Mouse (Mus musculus): Measurements from ENCODE around the gene Ctxn1. TPM values are rescaled to one million over a fixed set of nuclear protein-coding genes. Genes with fewer than 3 reads are reported as not detected.
"Not testable (repeated sequence)": the region's sequence is repeated elsewhere in the genome, so short reads cannot be mapped to it uniquely, and the experiment has no call there.

The Ctxn1 gene
- total RNA-seq (2022) = under 1 TPM; 0.37 to 0.87 (median 0.79) TPM

- peak; percentile 90 for DNase-seq (ENCODE audit: low spot score)
Measured at GRCm38 (mm10) chr8:4259125-4259804, at the start of gene Ctxn1. Gene Ctxn1 (minus strand): TSS chr8:4259274.

GRCm38 (mm10) chr8:4305838-4306237, 46.8 kb upstream of the Ctxn1 start:
- no peak for DNase-seq (ENCODE audit: low spot score)

- no peak for DNase-seq (ENCODE audit: low spot score)
Measured at GRCm38 (mm10) chr8:4304124-4304547, 45.1 kb upstream of the Ctxn1 start.

- no peak for DNase-seq (ENCODE audit: low spot score)
Measured at GRCm38 (mm10) chr8:4297822-4298221, 38.7 kb upstream of the Ctxn1 start.

GRCm38 (mm10) chr8:4292738-4293137, 33.7 kb upstream of the Ctxn1 start:
- no peak for DNase-seq (ENCODE audit: low spot score)

- DNase-seq (ENCODE audit: low spot score) = no peak
Measured at GRCm38 (mm10) chr8:4276111-4276465, 17.0 kb upstream of the Ctxn1 start.

GRCm38 (mm10) chr8:4275275-4276110, 16.4 kb upstream of the Ctxn1 start, which contains the start of gene Timm44:
Gene Timm44 (minus strand): TSS chr8:4275913.
- DNase-seq (ENCODE audit: low spot score) = peak; percentile 95

DNA sequence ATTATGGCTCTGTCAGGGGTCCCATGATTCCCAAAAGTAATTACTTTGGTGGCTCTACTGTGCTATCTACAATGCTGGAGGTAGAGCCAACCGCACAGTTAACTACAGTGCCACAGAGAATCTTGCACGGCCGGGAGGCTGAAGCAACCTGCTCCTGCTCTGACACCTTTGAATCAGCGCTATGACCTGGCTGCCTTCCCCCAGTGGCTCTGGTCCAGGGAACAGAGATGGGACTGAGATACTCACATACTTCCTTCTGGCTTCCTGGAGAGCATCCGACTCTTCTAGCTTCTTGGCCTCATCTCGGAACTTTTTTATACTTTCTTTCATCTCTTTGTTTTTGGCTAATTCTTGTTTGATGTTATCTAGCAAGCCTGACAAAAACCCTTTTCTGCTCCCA, 10.5 kb upstream of the Ctxn1 start:
- no peak for DNase-seq (ENCODE audit: low spot score)

- DNase-seq (ENCODE audit: low spot score) = no peak
Measured at GRCm38 (mm10) chr8:4267627-4268026, 8.6 kb upstream of the Ctxn1 start.

DNA sequence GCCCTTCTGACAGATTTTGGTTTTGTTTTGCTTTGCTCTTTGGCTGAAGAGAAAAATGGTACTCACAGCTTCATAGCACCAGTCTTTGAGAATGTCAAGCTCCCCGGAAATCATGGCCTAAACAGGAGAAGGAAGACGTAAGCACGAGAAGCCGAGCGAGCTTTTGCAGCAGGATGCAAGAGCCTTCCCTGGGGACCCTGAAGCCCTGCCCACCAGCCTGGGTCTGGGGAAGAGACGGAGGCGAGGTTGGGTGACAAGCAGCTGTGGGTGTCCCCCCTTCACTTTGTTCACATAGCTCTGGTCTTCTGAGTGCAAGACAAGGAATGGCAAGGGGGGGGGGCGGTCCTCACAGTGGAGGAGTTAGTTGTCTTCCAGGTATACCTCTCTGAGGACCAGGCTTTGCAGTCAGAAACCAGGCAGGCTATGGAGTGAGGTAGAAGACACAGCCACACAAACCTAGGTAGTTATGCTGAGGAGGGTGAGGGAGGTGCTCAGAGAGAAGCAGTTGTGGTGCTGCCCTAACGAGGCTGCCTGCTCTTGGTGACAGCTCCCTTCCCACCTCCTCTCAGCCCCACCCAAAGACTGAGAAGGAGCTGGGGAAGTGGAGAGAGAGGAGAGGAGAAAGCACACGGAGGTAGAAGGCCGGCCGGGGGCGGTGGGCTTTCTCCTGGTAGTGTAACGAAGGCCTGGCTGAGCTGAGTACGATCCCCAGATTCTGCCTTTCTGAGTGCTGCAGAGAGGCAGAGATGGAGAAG, 6.3 kb upstream of the Ctxn1 start:
- no peak for DNase-seq (ENCODE audit: low spot score)

DNA sequence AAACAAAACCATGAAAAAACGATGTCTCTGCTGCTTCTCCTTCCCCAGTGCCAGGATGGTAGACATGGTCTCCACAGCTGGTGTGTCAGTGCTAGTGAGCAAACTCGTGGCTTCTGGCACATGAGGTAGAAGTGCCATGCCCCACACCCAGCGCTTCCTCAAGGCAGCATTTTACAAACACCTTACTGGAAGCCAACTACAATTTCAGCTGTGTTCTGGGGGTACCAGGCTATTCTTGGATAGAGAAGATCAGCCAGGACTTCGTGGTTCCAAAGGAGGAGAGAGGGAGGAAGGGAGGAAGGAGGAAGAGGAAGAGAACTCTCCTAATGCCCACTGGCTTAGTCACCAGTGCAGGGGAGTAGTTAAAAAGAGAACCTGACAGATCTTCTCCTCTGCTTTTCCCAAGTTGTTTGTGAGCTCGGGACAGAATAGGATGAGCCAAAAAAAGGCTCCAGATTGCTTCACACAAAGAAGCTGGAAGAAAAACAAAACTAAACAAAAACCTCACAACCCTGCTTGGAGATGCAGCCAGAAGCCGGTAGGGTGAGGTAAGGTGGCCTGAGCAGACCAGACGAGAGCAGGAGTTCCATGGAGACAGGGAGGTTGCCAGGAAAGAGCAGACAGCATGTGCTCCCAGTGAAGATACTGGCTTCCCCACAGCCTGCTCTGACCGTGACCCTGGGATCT, 4.2 kb upstream of the Ctxn1 start:
- no peak for DNase-seq (ENCODE audit: low spot score)

- DNase-seq (ENCODE audit: low spot score) = no peak
Measured at GRCm38 (mm10) chr8:4259805-4260170, 714 bp upstream of the Ctxn1 start.

DNA sequence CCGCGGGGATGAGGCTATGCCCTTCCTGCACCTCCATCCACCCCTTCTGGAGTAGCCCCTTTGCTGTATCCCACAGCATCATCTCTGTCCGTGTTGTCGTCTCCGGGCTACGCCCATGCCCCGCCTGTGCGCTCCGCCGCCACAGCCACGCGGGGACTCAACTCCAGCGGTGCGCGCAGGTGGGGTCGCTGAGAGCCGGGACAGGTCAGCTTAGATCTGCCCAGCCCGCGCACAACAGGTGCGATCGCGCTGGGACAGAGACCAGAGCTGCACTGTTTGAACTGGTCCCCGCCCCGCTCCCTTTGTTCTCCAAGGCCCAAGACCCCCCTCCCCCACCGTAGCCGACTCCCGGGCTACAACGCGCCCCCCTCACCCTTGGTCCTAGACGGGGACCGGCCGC, 396 bp downstream of the Ctxn1 start:
- DNase-seq (ENCODE audit: low spot score) = no peak

DNA sequence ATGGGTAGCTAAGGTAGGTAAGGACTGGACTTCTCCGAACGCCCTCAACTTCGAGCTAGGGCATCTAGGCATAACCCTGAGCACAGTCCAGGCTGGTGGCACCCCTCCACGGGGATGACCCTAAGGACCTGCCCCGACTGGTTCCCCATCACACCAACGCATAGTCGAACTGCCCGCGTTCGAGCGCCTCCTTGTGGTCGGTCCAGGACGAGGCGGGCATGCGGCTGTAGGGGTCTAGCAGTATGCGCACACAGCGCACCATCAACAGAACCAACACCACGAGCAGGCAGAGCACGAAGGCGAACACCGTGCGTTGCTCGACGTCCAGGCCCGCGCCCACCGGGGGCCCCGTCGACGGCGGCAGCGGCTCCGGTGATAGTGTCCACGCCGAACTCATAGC, 841 bp downstream of the Ctxn1 start:
- DNase-seq (ENCODE audit: low spot score) = no peak

GRCm38 (mm10) chr8:4257350-4257749, 1.7 kb downstream of the Ctxn1 start:
- no peak for DNase-seq (ENCODE audit: low spot score)

- no peak for DNase-seq (ENCODE audit: low spot score)
Measured at GRCm38 (mm10) chr8:4256911-4257310, 2.2 kb downstream of the Ctxn1 start.

- not testable (repeated sequence) for DNase-seq (ENCODE audit: low spot score)
Measured at GRCm38 (mm10) chr8:4255471-4255870, 3.6 kb downstream of the Ctxn1 start.

GRCm38 (mm10) chr8:4254001-4254400, 5.1 kb downstream of the Ctxn1 start:
- DNase-seq (ENCODE audit: low spot score) = no peak

GRCm38 (mm10) chr8:4252934-4253841, 5.9 kb downstream of the Ctxn1 start, which contains the start of gene Snapc2:
Gene Snapc2 (plus strand): TSS chr8:4253080.
- DNase-seq (ENCODE audit: low spot score) = peak; percentile 96

DNA sequence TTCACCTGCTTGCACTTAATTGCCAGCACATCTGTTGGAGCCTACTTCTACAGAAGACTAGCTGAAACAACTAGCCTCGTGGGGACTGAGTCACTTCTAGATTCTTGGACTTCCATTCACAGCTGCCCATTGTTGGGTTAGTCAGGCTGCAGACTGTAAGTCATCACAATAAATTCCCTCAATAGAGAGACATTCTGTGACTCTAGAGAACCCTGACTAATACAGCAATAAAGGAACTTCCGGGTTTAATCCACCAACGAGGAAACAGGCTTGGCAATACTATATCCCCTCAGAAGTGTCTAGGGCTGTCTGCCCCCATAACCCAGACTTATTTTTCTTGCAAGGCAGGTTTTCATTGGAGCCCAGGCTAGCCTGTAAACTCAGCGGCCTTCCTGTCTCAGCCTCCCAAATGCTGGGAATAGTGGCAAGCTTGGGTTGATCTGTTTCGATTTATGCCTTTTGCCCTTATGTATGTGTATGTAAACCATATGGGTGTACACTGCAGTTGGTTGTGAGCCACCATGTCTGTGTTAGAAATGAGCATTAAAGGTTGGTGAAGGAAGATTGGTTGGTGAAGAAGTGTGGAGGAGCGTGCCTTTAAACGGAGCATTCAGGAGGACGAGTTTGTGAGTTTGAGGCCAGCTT, 6.8 kb downstream of the Ctxn1 start:
- DNase-seq (ENCODE audit: low spot score) = no peak

All from heart, adult 8-10 months (tissue).